Mouse (Mus musculus): ENCODE results near the gene R3hcc1l. TPM values are rescaled to one million over a fixed set of nuclear protein-coding genes. Genes with fewer than 3 reads are reported as not detected.

R3hcc1l gene
- polyA plus RNA-seq, 1 experiment from 2014 or later = 13.0 TPM

- H3K9ac ChIP-seq = no peak overlapping the region
- no peaks in the 10 kb centered on the region for H3K9me3 ChIP-seq
- WGBS = 92% methylated on average over 8 of the region's 8 CpGs
These were observed 2.4 kb upstream of the R3hcc1l start for GRCm38 (mm10) chr19:42516121-42516520.

DNA sequence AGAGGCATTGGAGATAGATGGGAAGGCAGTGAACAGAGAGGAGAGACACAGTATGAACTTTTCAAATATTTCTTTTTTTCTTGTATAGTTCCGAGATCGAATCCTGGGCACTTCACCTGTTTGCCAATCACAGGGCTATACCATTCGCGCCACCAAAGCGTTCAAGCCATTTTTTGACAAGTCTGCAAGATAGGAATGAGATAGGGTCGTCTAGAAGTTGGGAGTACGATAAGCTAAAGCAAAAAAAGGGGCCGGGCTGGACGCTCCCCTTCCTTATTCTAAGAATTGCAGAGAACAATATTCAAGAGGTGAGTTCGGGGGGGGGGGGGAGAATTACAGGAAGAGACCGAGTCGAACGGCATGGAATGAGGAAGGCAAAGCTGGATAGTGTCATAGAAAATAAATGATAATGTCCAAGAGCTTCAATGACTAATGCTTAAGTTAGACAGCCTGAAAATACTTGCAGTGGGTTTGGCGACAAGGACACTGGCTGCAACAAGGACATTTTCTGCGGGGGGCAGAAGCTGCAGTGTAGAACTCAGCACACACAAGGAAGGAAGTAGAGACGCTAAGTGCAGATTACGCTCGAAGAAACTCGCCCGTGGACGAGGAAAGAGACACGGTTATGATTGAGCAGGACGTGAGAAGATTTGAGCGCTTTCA, 471 bp upstream of the R3hcc1l start:
- H3K9me3 ChIP-seq = no peaks in the 10 kb centered on the region
- H3K4me1 ChIP-seq (replicated peaks) = peaks cover 14% of the 10 kb centered on the region
- 29% methylated on average over 24 of the region's 24 CpGs for WGBS
- no peaks in the 10 kb centered on the region for H3K36me3 ChIP-seq
- peak overlapping the region; percentile 71 for H3K9ac ChIP-seq
- no peak for ATAC-seq (ENCODE audit: low FRiP score, low read depth)
- no peaks in the 10 kb centered on the region for H3K27me3 ChIP-seq
- H3K4me3 ChIP-seq = peak overlapping the region; percentile 71
- H3K27ac ChIP-seq (replicated peaks) = peak overlapping the region; percentile 90
- H3K4me2 ChIP-seq = peak overlapping the region; percentile 74

More at GRCm38 (mm10) chr19:42516121-42516520, 2.4 kb upstream of the R3hcc1l start:
- Histone ChIP-seq H3K4me1 (replicated peaks) (peaks cover 14% of the 10 kb centered on the region), H3K36me3 (no peaks in the 10 kb centered on the region), H3K4me2 (no peak overlapping the region), H3K4me3 (no peak overlapping the region), H3K27ac (replicated peaks) (no peak overlapping the region), H3K27me3 (no peaks in the 10 kb centered on the region)
- no peak for ATAC-seq (ENCODE audit: low FRiP score, low read depth)

DNA sequence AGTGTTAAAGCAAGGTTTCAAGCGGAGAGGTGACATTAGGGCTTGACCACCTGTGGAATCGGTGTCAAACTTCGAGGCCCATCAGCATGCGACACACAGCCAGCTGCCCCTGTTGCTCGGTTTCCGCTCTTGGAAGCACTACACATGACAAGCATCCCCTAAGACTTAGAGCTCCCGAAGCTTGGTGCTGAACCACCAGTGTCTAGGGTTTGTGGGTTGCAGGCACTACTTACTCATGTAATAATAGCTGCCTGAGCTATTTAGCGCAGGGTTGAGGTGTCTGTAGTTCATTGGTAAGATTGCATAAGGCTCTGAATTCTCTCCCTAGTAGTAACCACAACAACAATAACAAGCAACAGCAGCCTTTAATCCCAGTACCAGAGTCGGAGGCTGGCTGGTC, 1.2 kb downstream of the R3hcc1l start:
- Histone ChIP-seq H3K4me1 (replicated peaks) (peaks cover 14% of the 10 kb centered on the region), H3K4me3 (peak overlapping the region; percentile 71), H3K27me3 (no peaks in the 10 kb centered on the region), H3K9me3 (no peaks in the 10 kb centered on the region), H3K36me3 (no peaks in the 10 kb centered on the region), H3K27ac (replicated peaks) (no peak overlapping the region), H3K9ac (no peak overlapping the region), H3K4me2 (peak overlapping the region; percentile 74)
- no peak for ATAC-seq (ENCODE audit: low FRiP score, low read depth)
- 39% methylated on average over 9 of the region's 9 CpGs for WGBS

DNA sequence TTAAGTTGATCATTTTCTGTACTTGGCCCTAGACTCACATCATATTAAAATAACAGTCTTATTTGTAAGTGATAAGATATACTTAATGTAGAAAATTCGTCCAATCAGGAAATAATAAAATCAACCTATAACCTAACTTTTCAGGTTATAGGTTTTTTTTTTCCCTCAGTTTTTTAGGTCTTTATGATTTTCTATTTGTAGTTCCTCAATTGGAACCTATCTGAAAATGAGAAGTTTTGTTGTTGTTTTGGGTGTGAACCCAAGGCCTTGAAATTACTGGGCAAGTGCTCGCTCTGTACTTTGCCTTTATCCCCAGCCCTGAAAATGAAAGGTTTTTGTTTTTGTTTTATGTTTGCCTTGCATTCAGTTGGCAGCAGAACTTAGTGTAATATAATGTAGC, 6.1 kb downstream of the R3hcc1l start:
- no peaks in the 10 kb centered on the region for H3K27me3 ChIP-seq
- no peak overlapping the region for H3K4me3 ChIP-seq
- 97% methylated on average over 2 of the region's 2 CpGs for WGBS
- no peak overlapping the region for H3K9ac ChIP-seq
- H3K4me1 ChIP-seq (replicated peaks) = peaks cover 4% of the 10 kb centered on the region
- H3K27ac ChIP-seq (replicated peaks) = no peak overlapping the region
- H3K9me3 ChIP-seq = no peaks in the 10 kb centered on the region
- no peak for ATAC-seq (ENCODE audit: low FRiP score, low read depth)
- no peak overlapping the region for H3K4me2 ChIP-seq
- H3K36me3 ChIP-seq = no peaks in the 10 kb centered on the region

GRCm38 (mm10) chr19:42529992-42530437, 11.5 kb downstream of the R3hcc1l start:
- Histone ChIP-seq H3K4me3 (no peak overlapping the region), H3K36me3 (no peaks in the 10 kb centered on the region), H3K9me3 (no peaks in the 10 kb centered on the region), H3K4me1 (replicated peaks) (no peaks in the 10 kb centered on the region), H3K4me2 (no peak overlapping the region), H3K9ac (no peak overlapping the region), H3K27ac (replicated peaks) (no peak overlapping the region), H3K27me3 (no peaks in the 10 kb centered on the region)
- no peak for ATAC-seq (ENCODE audit: low FRiP score, low read depth)
- WGBS = 84% methylated on average over 9 of the region's 9 CpGs

DNA sequence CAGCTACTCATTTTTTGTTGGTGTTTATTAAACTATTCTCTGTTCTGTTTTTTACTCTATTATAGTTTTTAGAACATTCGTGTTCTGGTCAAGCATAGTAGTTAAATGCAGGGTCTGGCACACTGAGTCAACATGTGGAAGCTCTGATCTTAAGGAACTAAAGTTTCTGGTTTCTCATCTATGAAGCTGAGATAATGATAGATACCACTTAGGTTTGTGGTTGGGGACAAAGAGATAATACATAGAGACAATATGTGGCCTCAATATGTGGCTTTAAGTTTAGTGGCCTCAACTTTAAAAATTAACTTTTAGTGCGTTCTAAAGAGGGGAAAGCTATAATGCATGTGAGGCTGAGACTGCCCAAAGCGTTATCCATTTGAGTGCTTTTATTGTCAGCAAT, 15.9 kb downstream of the R3hcc1l start:
- H3K9me3 ChIP-seq = no peaks in the 10 kb centered on the region
- no peaks in the 10 kb centered on the region for H3K4me1 ChIP-seq (replicated peaks)
- H3K27me3 ChIP-seq = no peaks in the 10 kb centered on the region
- H3K36me3 ChIP-seq = no peaks in the 10 kb centered on the region
- no peak overlapping the region for H3K4me2 ChIP-seq
- H3K4me3 ChIP-seq = no peak overlapping the region
- no peak overlapping the region for H3K27ac ChIP-seq (replicated peaks)
- no peak overlapping the region for H3K9ac ChIP-seq
- no peak for ATAC-seq (ENCODE audit: low FRiP score, low read depth)
- WGBS = 89% methylated on average over 3 of the region's 3 CpGs

- WGBS = 100% methylated on average over 1 of the region's 1 CpGs
- H3K4me1 ChIP-seq (replicated peaks) = peaks cover 9% of the 10 kb centered on the region; the same call in 1 of the 2 replicates
- H3K9me3 ChIP-seq = no peaks in the 10 kb centered on the region
These were observed 19.0 kb downstream of the R3hcc1l start for GRCm38 (mm10) chr19:42537600-42537999.

DNA sequence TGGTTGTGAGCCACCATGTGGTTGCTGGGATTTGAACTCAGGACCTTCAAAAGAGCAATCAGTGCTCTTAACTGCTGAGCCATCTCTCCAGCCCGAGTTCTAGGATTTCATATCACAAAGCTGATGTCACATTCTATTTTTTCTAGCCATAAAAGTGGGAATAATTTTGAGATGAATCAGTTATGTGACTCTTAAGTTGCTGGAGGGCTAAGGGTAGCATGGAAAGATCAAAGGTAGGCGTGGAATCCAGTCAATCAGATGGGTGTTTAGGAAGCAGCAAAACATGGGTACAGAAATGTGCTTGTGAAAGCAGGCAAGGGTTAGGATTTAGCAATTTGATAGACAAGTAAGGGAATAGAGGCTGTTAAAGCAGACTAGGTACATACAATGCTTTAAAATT, 20.4 kb downstream of the R3hcc1l start:
- Histone ChIP-seq H3K4me3 (no peak overlapping the region), H3K27me3 (no peaks in the 10 kb centered on the region), H3K9ac (no peak overlapping the region), H3K27ac (replicated peaks) (no peak overlapping the region), H3K36me3 (no peaks in the 10 kb centered on the region), H3K4me1 (replicated peaks) (peaks cover 9% of the 10 kb centered on the region; the same call in 1 of the 2 replicates), H3K9me3 (no peaks in the 10 kb centered on the region), H3K4me2 (no peak overlapping the region)
- ATAC-seq (ENCODE audit: low FRiP score, low read depth) = no peak
- WGBS = 90% methylated on average over 2 of the region's 2 CpGs

More at GRCm38 (mm10) chr19:42537600-42537999, 19.0 kb downstream of the R3hcc1l start:
- no peaks in the 10 kb centered on the region for H3K27me3 ChIP-seq
- no peak overlapping the region for H3K4me3 ChIP-seq
- no peak overlapping the region for H3K4me2 ChIP-seq
- H3K27ac ChIP-seq (replicated peaks) = no peak overlapping the region
- no peaks in the 10 kb centered on the region for H3K36me3 ChIP-seq
- no peak overlapping the region for H3K9ac ChIP-seq
- ATAC-seq (ENCODE audit: low FRiP score, low read depth) = no peak

GRCm38 (mm10) chr19:42539414-42540189, 21.0 kb downstream of the R3hcc1l start:
- Histone ChIP-seq H3K27ac (replicated peaks) (peak overlapping the region; percentile 0; the same call in 1 of the 2 replicates), H3K9me3 (no peaks in the 10 kb centered on the region), H3K9ac (no peak overlapping the region), H3K27me3 (no peaks in the 10 kb centered on the region), H3K4me2 (no peak overlapping the region), H3K4me1 (replicated peaks) (peaks cover 9% of the 10 kb centered on the region; the same call in 1 of the 2 replicates), H3K4me3 (no peak overlapping the region), H3K36me3 (no peaks in the 10 kb centered on the region)
- WGBS = 53% methylated on average over 7 of the region's 7 CpGs
- no peak for ATAC-seq (ENCODE audit: low FRiP score, low read depth)

DNA sequence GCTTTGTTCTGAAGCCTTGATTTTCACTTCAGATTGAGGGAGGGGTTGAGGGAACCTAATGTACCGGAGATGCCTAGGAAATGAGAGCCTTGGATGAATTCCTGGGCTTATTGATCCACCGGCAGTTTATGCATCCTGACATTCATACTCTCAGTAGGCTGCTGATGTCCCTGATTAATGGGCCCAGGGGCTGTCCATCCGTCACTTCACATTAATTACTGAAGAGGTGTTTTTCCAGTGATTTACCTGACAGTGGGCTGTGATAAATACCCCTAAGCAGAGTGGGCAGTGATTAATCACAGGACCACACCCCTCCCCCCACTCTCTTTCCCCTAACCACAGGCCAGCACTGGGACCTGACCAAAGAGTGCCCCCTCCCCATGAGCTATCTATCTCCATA, 22.1 kb downstream of the R3hcc1l start:
- Histone ChIP-seq H3K4me1 (replicated peaks) (peaks cover 9% of the 10 kb centered on the region; the same call in 1 of the 2 replicates), H3K36me3 (no peaks in the 10 kb centered on the region), H3K4me2 (no peak overlapping the region), H3K9ac (no peak overlapping the region), H3K9me3 (no peaks in the 10 kb centered on the region), H3K4me3 (no peak overlapping the region), H3K27ac (replicated peaks) (no peak overlapping the region), H3K27me3 (no peaks in the 10 kb centered on the region)
- ATAC-seq (ENCODE audit: low FRiP score, low read depth) = peak; percentile 30; the same call in 1 of the 2 replicates
- 38% methylated on average over 3 of the region's 3 CpGs for WGBS

DNA sequence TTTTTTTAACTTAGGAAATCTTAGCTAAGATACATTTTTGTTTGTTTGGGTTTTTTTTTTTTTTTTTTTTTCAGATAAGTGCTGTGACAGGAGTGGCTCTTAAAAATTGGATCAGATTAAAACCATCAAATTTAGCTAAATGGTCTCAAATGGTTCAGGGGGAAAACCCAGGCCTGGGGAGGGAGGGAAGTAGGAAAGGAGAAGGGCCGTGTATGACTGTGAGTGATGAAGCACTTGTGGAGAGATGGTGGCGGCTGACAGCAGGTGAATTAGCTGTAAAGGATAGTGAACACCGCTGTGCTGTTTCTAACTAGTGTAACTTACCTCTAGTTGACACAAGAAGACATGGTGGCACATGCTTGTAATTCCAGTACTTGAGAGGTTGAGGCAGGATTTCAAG, 40.1 kb downstream of the R3hcc1l start:
- no peaks in the 10 kb centered on the region for H3K4me1 ChIP-seq (replicated peaks)
- H3K27ac ChIP-seq (replicated peaks) = no peak overlapping the region
- H3K27me3 ChIP-seq = no peaks in the 10 kb centered on the region
- no peak for ATAC-seq (ENCODE audit: low FRiP score, low read depth)
- H3K36me3 ChIP-seq = no peaks in the 10 kb centered on the region
- no peaks in the 10 kb centered on the region for H3K9me3 ChIP-seq
- 84% methylated on average over 3 of the region's 3 CpGs for WGBS
- no peak overlapping the region for H3K4me2 ChIP-seq
- H3K9ac ChIP-seq = no peak overlapping the region
- H3K4me3 ChIP-seq = no peak overlapping the region

- Histone ChIP-seq H3K27me3 (no peaks in the 10 kb centered on the region), H3K9ac (no peak overlapping the region), H3K36me3 (no peaks in the 10 kb centered on the region), H3K4me2 (no peak overlapping the region), H3K4me1 (replicated peaks) (no peaks in the 10 kb centered on the region), H3K9me3 (no peaks in the 10 kb centered on the region), H3K4me3 (no peak overlapping the region), H3K27ac (replicated peaks) (no peak overlapping the region)
- ATAC-seq (ENCODE audit: low FRiP score, low read depth) = no peak
- 74% methylated on average over 1 of the region's 1 CpGs for WGBS
These were observed 43.4 kb downstream of the R3hcc1l start for GRCm38 (mm10) chr19:42561991-42562390.
